Mouse (Mus musculus): ENCODE data around the gene Taf5l.
"Not testable (repeated sequence)": the region's sequence is repeated elsewhere in the genome, so short reads cannot be mapped to it uniquely, and the experiment has no call there.

Taf5l gene

DNA sequence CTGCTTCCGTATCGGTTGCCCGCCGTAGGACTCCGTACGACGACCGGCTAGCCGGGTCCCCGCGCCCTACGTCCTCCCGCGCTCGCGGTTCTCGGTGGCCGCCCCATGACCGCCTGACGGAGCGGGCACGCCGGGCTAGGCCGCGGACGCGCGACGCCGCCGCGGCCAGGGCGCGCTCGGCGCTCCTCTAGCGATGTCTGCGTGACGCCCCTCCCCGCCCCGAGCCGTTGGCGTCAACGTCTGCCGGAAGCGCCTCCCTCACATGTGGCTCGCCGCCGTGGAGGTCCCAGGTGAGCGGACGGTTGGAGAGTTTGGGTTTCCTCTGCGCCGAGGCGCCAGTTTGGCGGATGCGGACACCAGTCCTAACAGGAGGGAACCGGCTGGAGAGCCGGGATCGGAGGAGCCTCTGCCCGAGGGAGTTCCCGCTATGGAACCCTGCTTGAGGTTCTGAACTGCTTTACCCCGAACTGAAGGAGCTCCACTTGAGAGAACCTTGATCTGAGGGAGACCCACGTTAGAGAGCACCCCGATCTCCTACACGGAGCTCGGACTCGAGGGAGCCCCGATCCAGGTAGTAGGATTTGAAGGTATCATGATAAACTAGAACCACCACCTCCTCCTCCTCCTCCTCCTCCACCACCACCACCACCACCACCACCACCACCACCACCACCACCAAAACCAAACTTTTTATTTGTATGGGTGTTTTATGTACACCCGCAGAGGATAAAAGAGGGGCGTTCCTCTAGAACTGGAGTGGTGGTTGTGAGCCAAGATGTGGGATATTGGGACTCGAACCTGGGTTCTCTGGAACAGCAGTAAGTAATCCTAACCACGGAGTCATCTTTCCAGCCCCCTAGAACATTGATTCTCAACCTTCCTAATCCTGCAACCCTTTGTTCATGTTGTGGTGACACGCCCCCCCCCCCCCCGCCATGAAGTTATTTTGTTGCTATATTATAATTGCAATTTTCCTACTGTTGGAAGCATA, at the start of gene Taf5l, which contains the start of gene Urb2:
Gene Taf5l (minus strand): TSS at position 161 of the 991 bp plus-strand sequence.
Gene Urb2 (plus strand): TSS at position 272 of the 991 bp plus-strand sequence.
- DNase-seq: peak; percentile 88

DNA sequence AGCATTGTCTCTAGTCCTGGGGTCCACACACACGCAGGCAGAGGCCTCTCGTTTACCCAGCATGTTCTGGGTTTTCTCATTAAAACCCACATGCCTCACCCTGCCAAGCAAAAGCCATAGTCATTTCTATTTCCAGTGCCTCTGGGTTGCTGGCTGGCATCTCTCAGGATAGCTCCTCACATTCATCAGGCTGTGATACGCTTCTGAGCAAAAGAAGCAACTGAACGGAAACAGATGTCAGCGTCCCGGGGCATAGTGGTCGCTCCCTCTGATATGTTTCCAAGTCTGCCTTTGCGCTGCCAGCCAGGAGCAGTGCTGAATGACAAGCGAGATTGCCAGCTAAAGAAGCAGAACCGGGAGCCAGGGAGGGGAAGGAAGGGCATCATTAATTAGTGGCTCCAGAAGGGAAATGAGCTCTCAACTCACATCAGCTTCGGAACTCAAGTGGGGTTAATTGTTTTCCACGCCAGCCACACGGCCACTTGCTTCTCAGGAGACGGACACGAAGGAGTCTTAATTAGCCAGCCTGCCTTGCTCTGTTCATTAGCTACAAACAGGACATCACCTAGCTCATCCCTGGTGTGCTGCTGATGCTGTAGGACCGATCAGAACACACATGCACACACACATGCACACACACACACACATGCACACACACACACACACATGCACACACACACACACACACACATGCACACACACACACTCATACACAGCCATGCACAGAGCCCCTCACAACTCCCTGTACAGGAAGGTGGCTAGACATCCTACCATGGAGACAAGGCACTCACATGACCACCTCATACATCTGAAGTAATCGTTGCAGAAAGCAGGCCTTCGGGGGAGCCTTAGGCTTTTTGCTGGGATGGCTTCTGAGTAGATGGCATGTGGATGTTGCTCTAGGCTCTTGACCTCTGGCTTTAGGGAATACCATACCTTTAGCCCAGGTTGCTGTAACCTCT, 49.4 kb upstream of the Taf5l start:
- DNase-seq: peak; percentile 5

DNA sequence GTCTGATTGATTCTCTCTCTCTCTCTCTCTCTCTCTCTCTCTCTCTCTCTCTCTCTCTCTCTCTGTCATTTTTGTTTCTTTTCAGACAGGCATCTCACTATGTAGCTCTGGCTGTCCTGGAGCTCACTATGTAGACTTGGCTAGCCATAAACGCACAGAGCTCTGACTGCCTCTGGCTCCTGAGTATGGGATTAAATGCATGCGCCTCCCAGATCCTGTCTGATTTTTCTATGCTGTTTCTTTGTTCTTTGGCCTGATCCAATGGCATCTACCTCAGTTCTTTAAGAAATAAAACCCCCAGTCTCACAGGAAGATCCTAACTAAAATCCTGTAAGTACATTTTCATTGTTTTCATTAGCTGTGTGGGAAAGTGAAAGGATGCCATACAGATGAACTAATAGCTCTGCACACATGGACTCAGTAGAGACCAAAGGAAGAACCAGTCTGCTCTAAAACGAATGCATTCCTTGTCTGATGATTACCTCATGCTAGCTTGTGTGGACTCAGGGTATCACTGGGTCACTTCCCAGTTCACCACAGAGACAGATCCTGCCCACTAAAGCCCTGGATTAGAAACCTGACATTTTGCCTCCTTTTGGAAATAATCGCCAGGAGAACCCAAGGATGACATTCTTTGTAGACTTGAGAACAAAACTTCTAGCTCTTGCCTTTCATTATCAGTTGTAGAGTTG, 46.0 kb upstream of the Taf5l start:
- DNase-seq: no peak

DNA sequence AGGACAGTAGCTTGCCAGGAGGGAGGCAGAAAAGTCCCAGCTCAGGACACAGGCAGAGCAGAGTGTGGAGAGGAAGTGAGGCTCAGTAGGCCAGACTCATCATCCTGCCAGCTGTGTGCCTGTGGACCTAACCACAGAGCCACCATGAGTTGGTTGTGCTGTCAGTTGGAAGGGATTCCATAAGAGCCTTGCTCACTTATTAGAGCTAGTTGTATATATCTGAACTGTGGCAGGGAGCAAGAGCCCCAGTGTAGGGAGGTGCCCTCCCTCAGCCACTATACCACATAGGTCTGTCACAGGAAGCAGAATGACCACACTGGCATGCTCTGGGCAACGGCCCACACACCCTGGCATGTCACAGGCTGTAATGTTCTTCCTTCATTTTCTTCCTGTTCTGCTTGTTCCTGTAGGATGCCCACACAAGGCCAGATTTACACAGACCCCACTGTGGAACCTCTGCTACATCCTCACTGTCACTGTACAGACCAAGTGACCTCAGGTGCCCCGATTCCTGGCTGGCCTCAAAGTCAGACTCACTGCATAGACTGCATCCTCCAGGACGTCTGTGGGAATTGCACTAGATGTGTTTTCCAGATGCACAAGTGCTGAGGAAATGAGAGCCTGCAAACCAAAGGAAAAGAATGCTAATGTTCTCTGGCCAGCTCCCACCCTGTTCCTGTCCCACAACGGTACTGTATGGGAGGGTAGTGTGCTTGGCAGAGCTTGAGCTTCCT, 45.3 kb upstream of the Taf5l start:
- no peak for DNase-seq

DNA sequence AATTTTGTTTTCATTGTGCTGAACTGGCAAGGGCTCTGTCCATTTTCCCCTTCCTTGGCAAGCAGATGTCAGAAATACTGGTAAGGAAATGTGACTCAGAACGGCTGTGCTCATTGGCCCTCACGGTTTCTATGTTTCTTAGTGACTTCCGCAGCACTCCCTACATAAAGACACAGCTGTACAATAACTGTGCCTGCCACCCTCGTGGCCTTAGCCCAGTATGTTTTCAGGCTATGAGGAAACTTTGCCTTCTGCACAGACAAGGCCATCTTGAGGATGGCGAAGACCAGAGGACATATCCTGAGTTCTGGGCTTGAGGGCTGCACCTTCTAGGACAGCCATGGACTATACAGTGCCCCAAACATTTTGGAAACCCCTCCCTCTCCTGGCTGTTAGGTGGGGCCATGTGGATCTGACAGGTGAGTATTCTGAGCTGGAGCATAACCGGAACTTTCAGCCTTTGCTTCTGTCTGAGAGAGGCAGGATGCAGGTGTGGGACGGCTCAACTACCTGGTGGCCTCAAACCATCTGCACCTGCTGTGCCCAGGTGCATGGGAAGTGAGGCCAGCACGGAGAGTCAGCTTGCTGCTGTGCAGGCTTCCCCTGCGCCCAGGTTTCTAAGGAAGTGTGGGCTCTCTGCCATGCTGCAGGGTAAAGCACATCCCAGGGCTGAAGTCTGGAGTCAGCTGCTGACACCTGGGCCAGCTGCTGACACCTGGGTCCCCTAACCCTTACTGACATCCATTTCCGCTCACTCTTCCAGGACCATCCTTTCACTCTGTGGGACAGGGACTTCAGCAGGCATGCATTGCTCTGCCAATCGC, 35.8 kb upstream of the Taf5l start:
- no peak for DNase-seq

DNA sequence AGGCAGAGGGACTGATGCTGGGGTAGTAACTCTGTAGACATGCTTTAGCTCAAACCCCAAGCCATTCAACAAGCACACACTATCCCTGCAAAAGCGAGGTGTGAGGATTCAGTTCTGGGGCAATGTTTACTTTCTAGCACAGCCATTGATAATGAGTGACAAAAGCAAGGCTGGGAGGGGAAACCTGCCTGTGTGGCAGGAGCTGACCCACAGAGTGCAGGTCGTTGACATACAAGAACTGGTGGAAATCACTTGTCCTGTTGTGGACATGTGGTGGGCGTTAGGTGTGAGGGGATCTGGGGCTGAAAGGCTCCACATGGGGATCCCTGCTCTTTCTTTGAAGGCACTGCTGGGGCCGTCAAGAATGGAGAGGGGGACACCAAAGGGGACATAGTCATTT, 31.4 kb upstream of the Taf5l start:
- no peak for DNase-seq

DNA sequence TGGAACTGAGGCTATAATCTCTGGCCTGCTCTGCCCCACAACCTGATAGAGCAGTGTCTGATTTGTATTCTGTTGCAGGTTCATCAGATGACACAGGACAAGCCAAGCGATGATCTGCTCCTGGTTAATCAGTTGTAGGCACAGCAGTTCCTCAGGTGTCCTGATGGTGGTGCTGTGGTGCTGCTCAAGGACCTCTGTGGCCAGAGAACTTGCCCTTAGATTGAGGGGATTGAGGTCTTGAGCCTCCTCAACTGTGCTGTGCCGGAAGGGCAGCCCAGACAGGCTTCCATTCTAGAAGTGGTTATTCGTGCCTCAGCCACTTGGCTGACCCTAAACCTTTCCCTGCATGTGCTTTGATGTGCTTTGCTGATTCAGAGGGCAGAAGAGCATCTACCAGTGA, 30.9 kb upstream of the Taf5l start:
- peak; percentile 48 for DNase-seq

DNA sequence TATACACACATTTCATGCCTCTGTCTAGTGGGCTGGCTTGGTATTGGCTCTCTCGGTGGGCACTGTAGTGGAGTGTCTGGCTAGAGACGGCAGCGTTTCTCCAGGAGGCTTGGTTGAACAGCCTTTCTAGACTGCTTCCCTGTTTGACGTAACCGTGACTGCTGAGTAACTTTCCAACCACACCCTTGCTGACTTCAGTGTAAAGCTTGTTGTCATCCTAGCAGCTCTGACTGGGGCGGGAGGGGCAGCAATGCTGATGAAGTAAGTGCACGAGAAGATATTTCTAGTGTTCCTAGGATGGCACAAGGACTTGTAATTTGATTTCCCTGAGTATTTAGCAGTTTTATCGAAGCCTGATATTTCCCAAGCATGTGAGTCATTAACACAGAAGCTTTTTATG, 24.7 kb upstream of the Taf5l start:
- DNase-seq: no peak

DNA sequence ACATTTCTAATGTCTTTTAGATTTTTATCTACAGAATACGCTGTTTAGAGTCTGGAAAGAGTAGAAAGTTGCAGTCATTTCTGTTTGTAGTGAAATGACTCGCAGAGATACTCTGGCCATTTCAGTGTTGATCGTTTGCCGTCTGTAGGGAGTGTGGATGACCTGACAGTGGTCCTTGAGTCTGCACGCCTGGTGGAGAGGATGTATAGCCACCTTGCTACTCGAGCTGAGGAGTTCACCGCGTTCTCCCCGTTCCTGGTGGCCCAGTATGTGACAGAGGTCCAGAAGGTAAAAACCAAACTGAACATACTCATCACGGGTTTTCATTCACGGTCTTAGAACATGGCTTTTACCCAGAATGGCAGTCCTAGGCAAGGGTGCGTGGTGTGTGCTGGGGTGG, 23.7 kb upstream of the Taf5l start:
- no peak for DNase-seq

DNA sequence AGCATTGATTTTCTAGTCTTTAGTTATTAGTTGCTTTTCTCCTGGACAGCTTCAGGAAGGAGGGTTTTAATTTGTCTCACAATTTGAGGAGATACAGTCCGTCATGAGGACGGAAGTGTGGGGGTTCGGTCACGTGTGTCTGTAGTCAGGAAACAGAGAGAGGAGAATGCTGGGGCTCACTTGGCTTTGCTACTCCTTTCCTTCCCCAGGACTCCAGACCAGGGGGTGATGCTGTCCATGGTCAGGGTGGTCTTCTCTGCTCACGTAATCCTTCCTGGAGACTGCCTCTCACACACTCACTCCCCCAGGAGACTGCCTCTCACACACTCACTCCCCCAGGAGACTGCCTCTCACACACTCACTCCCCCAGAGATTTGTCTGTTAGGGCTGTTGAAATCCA, 23.2 kb upstream of the Taf5l start:
- no peak for DNase-seq

DNA sequence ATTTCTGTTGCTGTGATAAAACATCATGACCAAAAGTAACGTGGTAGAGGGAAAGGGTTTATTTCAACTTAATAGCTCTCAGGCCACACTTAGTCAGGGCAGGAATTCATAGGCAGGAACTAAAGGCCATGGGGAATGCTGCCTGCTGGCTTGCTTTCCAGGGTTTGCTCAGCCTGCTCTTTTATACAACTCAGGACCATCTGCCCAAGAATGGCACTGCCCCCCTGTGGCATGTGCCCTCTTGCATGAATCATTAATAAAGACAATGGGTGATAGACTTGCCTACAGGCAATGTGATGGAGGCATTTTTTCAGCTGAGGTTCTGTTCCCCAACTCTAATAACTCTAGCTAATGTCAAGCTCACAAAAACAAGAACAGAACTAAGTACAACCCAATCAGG, 21.0 kb upstream of the Taf5l start:
- DNase-seq: no peak

DNA sequence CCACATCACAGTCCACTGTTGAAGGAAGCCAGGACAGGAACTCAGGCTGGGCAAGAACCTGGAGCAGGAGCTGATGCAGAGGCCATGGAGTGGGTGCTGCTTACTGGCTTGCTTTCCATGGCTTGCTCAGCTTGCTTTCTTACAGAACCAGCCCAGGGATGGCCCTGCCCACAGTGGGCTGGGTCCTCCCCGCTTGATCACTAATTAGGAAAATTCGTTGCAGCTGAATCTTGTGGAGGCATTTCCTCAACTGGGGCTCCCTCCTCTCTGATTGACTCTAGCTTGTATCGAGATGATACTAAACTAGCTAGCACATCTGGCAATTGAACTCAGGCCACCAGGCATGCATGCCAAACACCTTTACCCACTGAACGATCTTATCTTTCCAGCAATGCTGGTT, 18.2 kb upstream of the Taf5l start:
- DNase-seq: no peak

DNA sequence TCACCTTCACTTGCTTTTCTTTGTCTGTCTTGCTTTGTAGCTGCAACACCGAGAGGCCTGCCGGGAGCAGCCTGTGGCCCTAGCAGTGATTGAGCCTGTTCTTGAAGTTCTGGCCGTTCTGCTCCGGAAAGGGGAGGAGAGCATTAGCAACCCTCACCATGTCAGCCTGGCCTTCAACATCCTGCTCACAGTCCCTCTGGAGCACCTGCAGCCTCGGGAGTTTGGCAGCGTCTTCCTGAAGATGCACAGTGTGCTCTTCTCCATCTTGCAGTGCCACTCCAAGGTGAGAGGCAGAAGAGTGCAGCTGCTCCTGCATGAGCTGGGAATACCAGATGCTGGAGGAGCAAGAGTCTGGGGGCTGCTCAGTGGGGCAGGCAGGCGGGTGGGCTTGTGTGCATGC, 16.9 kb upstream of the Taf5l start:
- no peak for DNase-seq

DNA sequence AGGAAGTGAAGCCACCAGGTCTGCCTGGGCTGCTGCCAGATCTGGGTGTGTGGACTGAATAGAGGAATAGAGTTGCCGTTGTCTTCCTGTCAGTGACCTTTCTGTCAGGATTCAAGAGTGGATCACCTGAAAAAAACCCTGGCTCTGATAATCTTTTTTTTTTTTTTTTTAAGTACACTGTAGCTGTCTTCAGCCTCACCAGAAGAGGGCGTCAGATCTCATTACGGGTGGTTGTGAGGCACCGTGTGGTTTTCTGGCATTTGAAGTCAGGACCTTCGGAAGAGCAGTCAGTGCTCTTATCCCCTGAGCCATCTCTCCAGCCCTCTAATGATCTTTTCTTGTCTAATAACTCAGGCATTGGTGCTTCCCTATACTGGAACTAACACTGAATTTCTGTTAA, 12.2 kb upstream of the Taf5l start:
- no peak for DNase-seq

DNA sequence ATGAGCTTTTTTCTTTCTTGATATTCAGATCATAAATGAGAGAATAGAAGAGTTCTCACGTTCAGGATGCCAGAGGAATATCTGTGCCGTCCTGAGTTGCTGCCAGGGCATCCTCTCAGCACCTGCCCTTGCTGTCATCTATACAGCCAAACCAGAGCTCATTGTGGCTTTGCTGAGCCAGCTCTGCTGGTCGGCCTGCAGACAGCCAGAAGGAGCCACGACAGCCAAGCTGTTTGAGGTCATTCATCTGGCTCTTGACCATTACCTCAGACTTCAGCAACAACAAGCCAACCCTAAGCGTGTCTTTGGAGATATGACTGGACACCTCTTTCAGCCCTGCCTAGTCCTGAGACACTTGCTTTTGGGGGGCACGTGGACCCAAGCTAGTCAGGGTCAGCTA, 6.6 kb upstream of the Taf5l start:
- DNase-seq: no peak

DNA sequence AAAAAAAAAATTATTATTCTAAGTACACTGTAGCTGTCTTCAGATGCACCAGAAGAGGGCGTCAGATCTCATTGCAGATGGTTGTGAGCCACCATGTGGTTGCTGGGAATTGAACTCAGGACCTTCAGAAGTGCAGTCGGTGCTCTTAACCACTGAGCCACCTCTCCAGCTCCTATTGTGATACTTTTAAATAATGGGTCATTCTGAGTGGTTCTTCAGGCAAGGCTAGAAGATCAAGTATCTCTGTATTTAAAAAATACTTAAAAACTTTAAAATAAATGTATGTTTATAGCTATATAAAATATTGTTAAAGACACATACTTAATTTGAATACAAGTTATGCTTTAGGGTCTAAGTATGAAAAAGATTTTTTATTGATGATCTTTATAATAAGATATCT, 5.1 kb upstream of the Taf5l start:
- not testable (repeated sequence) for DNase-seq

DNA sequence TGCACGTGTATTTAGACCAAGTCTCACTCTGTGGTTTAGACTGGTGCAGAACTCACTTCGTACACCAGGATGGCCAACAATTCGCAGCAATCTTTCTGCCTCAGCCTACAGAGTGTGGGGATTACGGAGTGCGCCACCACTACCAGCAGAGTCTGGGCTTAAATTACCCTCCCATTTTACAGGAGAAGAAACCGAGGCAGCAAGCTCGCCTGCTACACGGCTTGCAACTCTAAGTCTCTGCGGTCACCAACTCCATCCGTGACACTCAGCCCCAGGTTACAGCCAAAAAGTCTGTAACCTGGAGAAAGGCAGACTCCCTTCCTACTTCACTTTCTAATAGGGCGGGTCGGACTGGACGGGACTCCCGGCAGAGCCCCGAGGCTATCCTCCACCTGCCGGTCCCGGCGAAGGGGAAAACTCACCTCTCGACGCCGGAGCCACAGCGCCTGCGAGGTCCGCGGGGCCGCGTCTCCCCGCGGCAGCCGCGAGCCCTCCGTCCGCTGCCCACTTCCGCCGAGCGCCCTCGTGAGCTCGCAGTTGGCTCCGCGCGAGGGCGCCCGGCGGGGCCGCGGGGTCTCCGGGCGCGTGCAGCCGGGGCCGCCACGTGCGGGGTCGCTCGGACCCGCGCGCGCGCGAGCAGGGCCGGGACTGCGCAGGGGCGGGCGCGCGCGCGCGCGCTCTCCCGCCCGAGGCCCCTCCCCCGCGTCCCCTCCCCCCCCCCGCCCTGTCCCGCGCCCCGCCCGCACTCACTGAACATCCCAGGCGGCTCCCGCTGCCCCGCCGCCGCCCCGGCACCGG, 559 bp downstream of the Taf5l start:
- peak; percentile 41 for DNase-seq

DNA sequence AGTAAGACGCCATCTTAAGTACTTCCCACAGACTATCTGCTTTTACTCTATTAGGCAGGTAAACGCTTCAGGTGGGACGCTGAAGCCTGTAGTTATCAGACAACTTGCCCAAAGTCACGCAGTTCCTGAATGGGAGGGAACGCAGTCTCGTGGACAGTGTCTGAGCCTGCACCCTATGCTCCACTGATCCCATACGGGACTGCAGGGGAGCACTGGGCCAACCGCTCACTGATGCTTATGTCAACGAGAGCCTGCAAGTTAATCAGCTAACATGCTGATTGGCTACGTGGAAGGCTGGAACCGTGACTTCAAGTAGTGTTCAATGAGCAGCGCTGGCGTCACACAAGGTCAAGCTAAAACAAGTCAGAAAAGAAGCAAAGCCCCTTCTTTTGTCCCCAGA, 1.4 kb downstream of the Taf5l start:
- DNase-seq: peak; percentile 39

DNA sequence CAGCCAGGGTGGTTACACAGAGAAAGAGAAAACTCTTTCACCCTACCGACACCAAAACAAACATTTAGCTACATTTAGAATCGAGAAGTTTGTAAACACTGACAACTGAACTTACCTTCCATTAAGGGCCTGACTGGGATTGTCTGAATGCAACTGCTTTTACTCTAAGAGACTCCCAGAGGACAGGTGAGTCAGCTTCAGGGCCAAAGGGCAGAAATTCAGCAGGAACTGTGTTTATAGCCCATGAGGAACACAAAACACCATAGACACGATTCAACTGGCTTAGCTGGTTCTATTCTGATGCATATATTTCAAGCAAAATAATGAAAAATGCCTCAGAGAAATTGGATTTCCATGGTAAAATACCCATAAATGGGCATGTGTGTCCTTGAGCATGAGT, 6.4 kb downstream of the Taf5l start:
- no peak for DNase-seq

DNA sequence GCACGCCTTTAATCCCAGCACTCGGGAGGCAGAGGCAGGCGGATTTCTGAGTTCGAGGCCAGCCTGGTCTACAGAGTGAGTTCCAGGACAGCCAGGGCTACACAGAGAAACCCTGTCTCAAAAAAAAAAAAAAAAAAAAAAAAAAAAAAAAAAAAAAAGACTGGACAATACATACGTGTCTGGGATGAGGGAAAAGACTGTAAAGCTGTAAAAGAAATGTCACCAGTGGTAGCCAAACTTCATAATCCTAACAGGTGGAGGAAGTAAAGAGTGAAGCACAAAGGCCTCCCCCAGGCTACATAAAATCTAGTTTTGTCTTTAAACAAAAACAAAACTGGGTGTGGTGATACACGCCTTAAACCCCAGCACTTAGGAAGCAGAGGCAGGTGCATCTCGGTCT, 6.9 kb downstream of the Taf5l start:
- DNase-seq: not testable (repeated sequence)

Measured in kidney, adult 11 months (tissue).